Mouse (Mus musculus): ENCODE measurements around the gene Wdr70.

- TF ChIP-seq MYC (IDR thresholded peaks at IDR 0.05; ENCODE audit: low read depth, low read length), result no peak
- no peak for TF ChIP-seq CTCF (conservative IDR thresholded peaks at IDR 0.05 in 1 of 2, IDR thresholded peaks at IDR 0.05 in 1 of 2; ENCODE audit: low read depth in 2 of 2, low read length in 2 of 2)
- TF ChIP-seq JUND (conservative IDR thresholded peaks at IDR 0.05; ENCODE audit: low read depth, low read length), result no peak
- TF ChIP-seq GABPA (IDR thresholded peaks at IDR 0.05; ENCODE audit: insufficient replicate concordance, low read depth, low read length), result no peak
- no peak for TF ChIP-seq IRF4 (IDR thresholded peaks at IDR 0.05; ENCODE audit: low read depth, low read length)
- no peak for TF ChIP-seq POLR2A (IDR thresholded peaks at IDR 0.05; ENCODE audit: low read depth, low read length)
- TF ChIP-seq MAZ (IDR thresholded peaks at IDR 0.05; ENCODE audit: low read depth, low read length), result no peak
- no peak for TF ChIP-seq USF1 (IDR thresholded peaks at IDR 0.05; ENCODE audit: low read depth, low read length)
Measured at GRCm38 (mm10) chr15:7993721-7994120, 105.3 kb downstream of the Wdr70 start.
